Mouse (Mus musculus): ENCODE data around the gene Inpp5d.
"Not testable (repeated sequence)": the region's sequence is repeated elsewhere in the genome, so short reads cannot be mapped to it uniquely, and the experiment has no call there.

Gene Inpp5d

DNA sequence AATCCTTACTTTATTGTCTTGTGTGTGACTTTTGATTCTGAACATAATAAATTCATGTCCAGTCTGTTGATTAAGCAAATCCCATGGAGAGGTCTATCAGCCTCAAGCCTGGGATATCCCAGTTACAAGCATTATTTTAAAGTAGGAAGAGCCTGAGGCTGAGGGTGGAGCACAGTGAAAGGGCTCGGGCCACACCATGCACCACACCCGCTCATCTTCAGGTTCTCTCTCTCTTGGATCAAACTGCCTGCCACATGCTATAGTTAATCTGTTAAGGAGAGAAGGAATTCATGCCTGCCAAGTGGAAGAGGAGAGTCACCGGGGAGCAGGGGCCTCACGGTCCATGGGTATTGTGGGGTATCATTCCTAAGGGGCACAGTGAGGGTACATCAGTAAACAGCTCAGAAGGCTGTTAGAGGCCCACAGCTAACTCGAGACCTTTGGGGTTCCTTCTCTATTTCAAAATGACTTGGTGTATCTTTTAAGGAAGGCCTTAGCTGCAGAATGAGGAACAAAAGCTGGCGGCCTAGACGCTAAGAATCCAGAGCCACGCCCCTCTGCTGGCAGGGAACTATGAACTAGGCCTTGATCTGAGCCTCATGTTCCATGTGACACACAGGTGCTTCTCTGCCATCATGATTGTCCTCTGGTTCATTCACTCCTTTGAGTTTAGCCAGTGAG lies 39.0 kb downstream of the Inpp5d start:
- peak in 1 of 2 experiments; percentile 5 for DNase-seq

DNA sequence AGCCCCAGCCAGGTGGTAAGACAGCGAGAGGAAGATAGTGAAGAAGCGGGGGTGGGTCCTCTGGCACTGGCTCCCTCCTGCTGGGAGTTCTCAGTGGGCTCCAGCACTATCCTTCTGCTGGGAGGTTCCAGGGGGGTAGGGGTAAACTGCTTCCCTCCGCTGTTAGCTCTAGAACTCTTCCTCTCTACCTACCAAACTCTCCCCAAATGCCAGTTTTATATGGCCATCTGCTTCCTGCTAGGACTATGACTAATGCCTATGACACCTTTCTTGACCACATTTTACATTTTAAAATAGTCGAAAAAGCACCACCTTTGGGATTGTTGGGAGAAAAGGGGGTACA lies 39.5 kb downstream of the Inpp5d start:
- DNase-seq = no peak

DNA sequence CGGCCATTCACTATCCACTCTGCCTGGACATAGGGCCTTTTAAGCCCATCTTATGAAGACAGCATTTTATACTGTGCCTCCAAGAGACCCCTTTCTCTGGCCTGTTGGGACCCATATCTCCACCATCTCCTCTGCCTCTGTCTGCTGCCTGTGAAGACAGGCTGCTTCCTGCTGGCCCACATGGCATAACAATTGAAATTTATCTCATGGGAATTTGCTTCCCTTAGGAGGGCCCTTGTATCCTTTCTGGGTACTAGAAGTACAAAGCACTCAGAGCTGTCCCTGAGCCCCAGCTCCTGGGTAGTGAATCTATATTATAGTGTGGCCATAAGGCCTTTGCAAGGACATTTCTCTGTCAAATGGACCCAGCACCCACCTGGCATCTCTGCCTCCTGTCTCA lies 40.6 kb downstream of the Inpp5d start:
- no peak for DNase-seq

DNA sequence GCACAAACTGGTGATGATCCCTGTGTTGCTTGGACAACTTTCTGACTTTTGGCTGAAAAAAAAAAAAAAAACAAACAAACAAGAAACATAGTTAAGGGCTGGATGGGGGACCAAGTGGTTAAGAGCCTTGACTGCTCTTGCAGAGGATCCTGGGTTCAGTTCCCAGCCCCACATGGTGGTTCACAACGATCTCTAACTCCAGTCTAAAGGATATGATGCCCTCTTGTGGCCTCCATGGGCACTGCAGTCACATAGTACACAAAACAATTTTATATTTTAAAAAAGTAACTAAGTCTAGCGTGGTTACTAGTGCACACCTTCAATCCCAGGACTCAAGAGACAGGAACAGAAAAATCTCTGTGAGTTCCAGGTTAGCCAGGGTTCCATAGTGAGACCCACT lies 43.9 kb downstream of the Inpp5d start:
- peak in 1 of 2 experiments; percentile 13 for DNase-seq

DNA sequence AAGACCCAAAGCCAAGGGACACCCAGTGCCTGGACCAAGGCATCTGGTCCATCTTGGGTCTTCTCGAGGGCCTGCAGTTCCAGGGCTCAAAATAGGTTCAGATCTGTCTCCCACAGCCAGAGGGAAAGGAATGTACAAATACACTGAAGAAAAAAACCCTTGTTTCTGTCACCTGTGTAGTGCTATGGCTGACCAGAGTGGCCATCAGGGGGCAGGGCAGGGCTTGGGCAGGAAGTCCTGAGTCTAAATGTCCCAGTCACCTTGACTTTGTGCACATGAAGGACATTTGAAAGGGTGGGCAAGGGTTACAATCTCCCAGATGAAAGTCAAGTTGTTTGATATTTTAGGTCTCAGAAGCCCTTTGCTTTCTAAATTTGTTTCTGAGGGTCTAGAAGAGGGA lies 46.9 kb downstream of the Inpp5d start:
- DNase-seq = no peak

DNA sequence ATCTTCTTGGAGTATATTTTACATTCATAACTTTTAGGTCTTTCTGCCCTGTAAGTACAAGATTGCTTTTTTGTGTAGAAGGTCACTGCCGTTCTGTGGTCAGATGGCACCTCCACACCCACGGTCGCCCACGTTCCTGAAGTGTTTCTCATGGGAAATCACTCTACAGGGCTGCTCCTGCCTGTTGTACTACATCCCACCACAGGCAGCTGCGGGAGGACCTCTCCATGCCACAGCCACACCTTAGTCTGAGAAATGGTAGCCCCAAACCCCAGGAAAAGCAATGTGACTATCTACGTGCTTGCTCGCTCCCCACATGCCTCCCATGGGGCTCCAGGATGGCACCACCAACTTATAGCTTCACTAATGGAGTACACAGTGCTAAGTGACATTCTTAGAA lies 48.2 kb downstream of the Inpp5d start:
- no peak for DNase-seq

DNA sequence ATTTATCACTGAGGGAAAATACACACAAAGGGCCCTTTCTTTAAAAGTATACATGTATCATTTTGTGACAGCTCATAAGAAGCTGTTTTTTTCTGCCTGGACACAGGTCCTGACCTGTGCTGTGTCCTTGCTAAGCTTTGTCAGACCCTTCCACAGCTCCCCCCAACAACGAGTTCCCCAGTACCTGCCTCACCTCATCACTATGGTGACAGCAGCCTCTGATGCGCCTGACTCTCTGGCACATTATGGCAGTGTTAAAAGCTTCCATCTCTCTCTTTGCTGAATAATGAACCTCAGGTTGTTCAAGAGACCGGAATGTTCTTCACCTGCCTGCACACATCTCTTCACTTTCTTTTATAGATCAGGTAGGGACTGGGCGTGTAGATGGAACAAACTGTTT lies 51.4 kb downstream of the Inpp5d start:
- no peak for DNase-seq

DNA sequence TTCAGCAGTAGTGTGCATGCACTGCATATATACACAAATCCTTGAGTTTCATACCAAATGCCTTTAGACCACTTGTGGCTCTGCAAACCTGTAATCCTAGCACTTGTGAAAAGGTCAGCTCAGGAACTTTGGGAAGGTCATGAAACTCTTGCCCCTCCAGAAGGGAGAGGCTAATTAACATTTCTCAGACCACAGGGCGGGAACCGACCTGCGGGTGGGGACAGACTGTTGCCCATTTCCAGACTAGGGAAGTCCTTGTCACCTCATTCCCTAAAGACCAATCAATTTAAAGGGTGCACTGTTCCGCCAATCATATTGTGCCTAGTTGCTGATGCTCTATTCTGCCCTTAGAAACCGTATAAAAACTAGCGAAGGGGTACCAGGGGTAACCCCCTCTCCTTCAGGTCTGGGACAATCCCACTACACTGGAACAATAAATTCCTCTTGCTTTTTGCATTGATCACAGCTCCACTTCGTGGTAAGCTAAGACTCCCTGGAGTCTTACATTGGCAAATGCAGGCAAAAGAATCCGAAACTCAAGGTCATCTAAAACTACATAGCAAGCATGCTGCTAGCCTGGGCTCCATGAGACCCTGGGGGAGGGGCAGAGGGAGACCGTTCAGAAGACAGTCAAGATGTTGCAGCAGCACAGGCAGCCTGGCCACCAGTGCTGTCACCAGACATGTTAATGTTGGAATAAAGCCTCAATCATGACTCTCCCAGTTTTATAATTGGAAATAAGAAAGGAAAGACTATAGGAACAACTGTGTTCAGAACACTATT lies 53.9 kb downstream of the Inpp5d start:
- no peak for DNase-seq

DNA sequence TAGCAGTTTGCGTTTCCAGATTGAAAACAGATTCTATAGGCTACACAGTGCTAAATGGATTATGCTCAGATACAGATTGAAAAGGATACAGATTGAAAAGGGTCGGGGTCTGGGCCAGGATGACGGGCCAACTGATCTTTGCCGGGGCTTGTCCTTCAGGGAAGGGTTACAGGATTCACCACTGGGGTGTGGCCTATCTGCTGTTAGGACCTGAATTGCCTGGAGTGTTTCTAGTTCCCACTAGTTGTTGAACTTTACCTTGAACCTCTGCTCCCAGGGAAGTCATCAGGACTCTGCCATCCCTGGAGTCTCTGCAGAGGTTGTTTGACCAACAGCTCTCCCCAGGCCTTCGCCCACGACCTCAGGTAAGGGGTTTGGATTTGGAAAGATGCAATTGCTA lies 55.9 kb downstream of the Inpp5d start:
- DNase-seq = no peak

DNA sequence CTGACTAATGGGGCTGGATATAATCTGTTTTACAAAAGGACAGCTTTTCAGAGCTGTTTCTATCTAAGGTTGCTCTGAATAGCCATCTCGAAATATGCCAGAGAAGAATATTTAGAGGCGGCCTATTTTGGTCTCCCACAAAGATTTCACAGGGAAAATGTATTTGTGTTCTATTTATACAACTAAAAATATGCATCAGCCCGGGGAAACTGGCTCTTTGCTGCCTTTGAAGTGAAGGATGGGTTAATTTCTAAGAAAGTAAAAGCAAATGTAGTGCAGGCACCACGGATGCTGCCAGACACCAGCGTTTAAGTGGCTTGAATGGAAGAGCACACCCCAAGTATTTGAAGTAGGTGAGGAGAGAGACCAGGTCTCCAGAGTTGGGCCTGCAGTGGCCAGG lies 59.0 kb downstream of the Inpp5d start:
- DNase-seq = no peak

DNA sequence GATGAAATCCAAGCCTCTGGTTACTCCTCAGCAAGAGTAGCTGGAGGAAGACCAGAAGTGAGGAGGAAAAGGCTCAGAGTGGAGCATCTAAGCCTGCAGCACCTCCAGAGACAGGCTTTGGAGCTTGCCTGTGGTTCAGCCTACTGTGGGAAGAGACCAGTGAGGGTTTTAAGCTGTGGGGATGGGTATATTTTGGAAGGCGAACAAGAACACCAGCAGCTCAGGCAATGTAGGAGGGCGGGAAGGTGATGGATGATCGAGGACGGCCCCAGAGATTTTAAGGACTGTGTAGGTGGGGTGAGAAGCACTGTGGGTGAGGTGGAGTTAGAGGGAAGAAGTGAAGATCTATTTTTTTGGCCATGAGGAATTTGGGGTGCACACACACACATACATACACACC lies 60.8 kb downstream of the Inpp5d start:
- no peak for DNase-seq

DNA sequence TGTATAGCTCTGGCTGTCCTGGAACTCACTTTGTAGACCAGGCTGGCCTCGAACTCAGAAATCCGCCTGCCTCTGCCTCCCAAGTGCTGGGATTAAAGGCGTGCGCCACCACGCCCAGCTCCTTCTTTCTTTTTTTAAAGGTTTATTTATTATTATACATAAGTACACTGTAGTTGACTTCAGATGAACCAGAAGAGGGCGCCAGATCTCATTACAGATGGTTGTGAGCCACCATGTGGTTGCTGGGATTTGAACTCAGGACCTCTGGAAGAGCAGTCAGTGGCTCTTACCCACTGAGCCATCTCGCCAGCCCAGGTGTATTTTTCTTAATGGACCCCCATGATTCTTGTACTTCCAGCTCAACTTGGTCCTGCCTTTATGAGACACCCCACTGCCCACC lies 62.4 kb downstream of the Inpp5d start:
- not testable (repeated sequence) for DNase-seq

DNA sequence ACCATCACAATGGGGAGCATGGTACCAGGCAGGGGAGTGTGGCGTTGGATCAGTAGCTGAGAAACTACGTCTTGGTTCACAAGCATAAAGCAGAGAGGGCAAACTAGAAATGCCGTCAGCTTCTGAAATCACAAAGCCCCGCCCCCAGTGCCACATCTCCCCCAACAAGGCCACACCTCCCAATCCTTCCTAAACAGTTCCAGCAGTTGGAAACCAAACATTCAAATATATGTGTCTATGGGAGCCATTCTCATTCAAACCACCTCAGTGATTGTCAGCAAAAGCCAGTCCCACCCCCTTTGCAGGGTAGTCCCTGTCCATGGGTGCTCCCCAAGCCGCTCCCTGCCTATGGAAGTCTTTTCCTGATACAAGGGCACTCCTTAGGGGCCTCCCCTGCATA lies 64.0 kb downstream of the Inpp5d start:
- no peak for DNase-seq

DNA sequence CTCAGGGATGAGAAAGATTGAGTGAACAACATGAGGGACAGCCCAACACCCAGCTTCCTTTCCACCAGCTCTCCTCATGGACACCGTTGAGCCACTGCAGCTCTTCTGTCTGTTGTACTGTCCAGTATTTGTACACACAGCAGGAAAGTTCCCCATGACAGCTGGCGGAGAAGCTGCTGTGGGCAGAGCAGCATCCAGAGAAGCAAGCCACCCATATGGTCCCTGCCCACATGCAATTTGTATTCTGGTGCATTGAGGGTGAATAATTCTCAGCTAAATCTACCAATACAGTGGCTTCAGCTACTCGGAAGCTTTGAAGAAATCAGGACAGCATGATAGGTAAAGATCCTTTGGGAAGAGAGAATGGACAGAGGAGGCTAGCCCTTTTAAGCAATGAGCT lies 64.7 kb downstream of the Inpp5d start:
- DNase-seq = peak; percentile 6

DNA sequence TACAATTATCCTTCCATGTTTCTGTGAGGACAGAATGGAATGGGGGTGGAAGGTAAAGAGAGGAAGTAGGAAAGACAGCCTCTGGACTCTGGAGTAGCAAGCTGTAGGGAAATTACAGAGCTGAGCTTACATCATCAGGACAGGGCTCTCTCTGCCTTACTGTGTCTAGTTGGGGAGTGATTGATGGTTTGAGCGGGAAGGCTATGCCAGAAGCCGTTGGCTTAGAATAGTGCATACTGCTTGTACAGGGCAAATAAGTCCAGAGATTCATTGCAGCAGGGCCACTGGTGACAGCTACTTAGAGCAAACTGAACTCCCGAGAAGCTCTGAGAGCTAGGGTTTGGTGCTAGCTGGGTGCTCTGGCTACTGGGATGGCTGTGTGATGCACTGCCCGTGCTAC lies 66.2 kb downstream of the Inpp5d start:
- DNase-seq = no peak

DNA sequence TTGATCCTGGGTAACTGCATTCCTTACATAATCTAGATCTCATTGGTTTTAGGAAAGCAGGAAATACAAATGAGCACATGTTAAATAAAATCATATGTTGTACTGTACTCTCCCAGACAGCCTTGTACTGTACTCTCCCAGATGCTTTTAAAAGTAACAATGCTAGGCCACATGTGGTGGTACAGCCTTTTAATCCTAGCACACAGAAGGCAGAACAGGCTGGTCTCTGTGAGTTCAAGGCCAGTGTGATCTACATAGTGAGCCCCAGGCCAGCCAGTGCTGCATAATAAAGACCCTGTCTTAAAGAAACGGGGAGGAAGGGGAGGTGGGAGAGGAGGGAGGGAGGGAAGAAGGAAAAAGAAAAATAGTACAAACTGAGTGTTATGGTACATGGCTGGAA lies 66.9 kb downstream of the Inpp5d start:
- DNase-seq = no peak

DNA sequence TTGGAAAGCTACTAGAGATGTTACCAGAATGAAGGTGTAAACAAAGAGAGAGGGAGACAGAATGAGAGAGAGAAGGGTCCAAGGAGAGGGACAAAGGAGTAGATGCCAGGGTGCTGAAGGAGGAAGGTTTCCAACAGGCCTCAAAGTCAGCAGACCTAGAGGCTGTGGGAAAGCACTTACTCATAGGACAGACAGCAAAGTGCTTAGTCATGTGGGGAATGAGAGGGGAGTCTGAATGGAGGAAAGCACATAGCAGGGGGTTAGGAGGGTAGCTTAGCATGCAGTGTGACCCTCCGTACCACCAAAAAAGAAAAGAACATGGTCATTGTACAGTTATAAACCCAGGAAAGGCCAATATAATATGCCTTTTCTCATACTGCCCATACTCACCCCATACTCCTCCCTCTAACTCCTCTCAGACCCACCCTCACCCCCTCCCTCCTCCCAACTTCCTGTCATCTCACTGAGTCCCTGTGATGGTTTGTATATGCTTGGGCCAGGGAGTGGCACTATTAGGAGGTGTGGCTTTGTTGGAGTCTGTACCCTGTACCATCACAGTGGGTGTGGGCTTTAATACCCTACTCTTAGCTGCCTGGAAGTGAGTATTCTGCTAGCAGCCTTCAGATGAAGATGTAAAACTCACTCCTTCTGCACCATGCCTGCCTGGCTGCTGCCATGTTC lies 69.7 kb downstream of the Inpp5d start:
- no peak for DNase-seq

DNA sequence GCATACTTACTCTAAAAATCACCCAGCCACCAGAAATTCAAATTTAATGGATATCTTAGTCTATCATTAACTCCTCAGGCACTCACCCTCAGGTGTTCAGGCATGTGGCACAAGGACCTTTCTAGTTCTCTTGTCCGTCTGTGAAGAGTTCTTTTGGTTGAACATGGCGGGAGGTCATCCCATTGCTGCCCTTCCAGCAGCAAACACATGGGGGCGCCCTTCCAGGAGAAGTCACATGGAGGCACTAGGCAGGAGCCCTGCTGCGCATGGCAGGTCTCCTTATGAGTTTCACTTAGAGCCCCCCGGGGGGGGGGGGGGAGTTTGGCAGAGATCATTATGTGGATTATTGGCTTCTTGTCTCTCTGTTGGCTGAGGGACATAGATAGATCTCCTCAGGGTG lies 76.2 kb downstream of the Inpp5d start:
- DNase-seq = no peak

DNA sequence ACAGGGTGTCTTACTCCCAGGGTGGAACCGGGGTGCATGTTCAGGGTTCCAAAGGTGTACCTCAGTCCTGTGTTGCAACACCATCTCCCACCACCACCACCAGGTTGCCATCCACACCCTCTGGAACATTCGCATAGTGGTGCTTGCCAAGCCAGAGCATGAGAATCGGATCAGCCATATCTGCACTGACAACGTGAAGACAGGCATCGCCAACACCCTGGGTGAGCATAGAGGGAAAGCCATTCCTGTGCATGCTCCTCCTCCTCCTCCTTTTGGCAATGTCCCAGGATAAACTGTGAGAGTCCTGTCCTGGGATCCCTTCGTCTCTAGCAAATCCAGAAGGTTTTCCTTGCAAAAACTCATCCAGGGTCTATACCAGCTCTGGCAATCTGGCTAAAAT lies 77.9 kb downstream of the Inpp5d start:
- no peak for DNase-seq

DNA sequence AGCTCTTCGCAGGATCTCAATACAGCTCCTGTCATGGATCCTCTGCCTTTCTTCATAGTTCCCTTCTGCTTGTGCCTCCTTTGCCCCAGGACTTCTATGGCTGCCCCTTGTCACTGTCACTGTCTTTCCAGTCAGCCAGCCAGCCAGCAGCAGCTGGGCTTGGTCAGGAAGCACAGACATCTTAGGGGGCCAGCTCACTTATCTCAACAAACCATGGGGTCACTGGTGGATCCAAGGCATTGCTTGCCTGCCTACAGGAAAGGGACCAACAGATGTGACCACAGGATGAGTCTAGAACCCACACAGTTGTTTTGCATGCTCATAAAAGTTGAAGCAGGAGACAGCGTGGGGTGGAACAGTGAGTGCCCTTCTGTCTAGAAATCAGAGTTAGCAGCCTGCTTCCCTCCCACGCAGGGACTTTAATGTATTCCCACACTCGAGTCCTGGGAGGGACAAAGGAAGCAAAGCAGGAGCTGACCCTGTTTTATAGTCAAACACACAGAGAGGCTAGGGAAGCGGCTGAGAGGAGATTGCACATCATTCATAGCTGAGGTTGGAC lies 79.9 kb downstream of the Inpp5d start:
- no peak for DNase-seq

DNA sequence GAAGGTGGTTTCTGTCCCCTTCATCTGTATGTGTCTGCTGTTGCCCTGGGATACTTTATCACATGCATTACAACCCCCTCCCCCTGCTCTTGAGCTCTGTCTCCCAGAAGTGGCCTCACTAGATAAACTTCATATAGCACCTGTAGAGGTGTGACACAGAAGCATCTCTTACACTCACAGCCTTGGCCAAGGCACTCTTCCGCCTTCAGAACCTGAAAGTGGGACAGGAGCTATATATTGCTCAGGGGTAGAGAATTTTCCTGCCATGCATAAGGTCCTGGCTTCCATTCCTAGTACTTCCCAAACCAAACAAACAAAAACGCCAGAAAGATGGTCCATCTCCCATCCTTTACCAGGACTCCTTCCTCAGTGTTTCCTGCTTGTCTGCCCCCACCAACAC lies 84.1 kb downstream of the Inpp5d start:
- no peak for DNase-seq

DNA sequence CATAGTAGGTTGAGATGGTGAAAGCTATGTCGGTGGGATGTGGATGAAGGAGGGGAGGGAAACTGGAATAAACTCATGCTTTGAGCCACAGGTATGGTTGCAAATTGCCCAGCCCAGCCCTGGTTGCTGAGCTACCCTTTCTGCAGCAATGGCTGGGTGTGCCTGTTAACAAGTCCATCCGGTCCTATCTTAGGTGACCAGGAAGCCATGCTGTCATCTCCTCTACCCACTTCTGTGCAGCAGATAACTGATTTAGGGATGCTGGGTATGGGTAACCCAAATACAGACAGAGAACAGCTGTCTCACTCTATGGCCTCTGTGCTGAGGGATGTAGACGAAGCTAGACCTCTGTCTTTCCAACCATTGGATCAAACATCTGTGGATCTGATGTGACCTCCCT lies 86.2 kb downstream of the Inpp5d start:
- no peak for DNase-seq

DNA sequence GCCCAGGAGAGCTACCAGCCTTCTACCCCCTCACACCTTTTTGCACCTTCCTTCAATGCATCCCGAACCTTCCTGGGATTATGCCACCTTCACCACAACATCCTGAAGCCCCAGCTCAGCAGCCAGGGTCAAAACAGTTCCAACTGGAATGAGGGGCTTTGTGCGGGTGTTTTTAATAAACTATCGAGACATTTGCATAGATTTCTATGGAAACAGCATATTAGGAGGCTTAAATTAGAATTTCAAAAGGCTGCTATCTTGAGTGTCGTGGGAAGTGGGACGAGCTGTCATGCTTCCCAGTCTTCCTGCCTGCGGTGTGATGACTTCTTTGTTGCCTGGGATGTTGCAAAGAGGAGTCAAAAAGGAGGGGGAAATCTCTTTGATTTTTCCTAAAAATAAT lies 88.9 kb downstream of the Inpp5d start:
- no peak for DNase-seq

DNA sequence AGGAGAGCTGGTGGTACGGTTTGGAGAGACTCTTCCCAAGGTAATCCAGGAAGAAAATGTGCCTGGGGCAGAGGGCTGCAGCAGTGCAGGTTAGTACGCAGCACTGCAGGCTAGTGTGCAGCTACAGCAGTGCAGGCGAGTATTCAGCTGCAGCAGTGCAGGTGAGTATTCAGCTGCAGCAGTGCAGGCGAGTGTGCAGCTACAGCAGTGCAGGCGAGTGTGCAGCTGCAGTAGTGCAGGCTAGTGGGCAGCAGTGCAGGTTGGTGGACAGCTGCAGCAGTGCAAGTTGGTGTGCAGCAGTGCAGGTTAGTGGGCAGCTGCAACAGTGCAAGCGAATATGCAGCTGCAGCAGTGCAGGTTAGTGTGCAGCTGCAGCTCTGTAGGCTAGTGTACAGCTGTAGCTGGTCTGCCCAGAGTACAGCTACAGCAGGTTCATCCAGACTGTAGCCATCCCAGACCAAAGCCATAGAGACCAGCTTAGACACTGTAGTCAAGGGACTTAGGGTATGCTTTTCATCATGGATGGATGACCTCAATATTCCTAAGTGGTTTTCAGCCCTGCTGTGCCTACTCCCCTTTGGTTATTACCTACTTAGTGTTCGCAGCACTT lies 89.7 kb downstream of the Inpp5d start:
- DNase-seq = no peak

Data from cerebellum, postnatal 14 days (tissue).